In the genomic region with DNA sequence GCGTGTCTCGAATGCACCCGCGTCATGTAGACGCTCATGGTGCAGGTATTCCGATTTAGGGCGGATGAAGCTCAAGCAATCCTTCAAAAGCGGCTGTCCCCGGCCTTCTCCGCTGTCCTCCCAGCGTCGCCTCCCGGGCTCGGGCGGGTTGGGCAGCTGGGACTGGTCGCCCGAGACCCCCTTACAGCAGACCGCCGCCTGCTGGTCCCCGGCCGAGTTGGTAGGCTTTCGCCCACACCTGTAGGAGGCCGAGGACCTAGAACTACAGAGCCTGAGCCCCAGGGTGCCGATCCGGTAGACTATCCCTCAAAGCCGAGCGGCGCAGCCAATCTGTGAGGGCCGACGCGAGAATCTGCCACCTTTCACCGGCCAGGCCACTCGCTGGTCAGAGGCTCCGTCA, we compare ENCODE assay signal across 7 mouse cellular contexts. TPM values are rescaled to one million over a fixed set of nuclear protein-coding genes. Genes with fewer than 3 reads are reported as not detected.
DNase-seq lines count a peak whose midpoint lies in the region; ATAC-seq lines count a peak whose summit lies in the region.

Gene Tuba4a (minus strand): TSS at position 335 of the 400 bp plus-strand sequence.

- peak within 1 kb of the TSS; percentile 29; the same call in 1 of the 2 replicates for H3K9ac ChIP-seq in embryonic facial prominence, embryonic 11.5 days (replicated peaks; ENCODE audit: low read length)
- peak within 1 kb of the TSS; percentile 65 for H3K9ac ChIP-seq in heart, embryonic 11.5 days (ENCODE audit: low read depth, low read length)
- H3K9ac ChIP-seq in stomach, embryonic 15.5 days = peak within 1 kb of the TSS; percentile 35

- H3K4me2 ChIP-seq in embryonic facial prominence, embryonic 11.5 days (ENCODE audit: low read depth, low read length) = peak within 1 kb of the TSS; percentile 81
- H3K4me2 ChIP-seq in heart, embryonic 11.5 days = peak within 1 kb of the TSS; percentile 100
- H3K4me2 ChIP-seq in stomach, embryonic 15.5 days = peak within 1 kb of the TSS; percentile 98

- no peaks in the 10 kb centered on the region for H3K36me3 ChIP-seq in embryonic facial prominence, embryonic 11.5 days (replicated peaks; ENCODE audit: control insufficient read depth, insufficient read depth, low read depth, low read length)
- H3K36me3 ChIP-seq in heart, embryonic 11.5 days (ENCODE audit: control insufficient read depth, insufficient read depth, low read length) = peaks cover 5% of the 10 kb centered on the region; the same call in 1 of the 2 replicates
- H3K36me3 ChIP-seq in stomach, embryonic 15.5 days = 0 out of 2 replicates have a peak, but pooled peaks cover 3% of the 10 kb centered on the region

- under 1% methylated on average over 34 of the region's 34 CpGs for WGBS in embryonic facial prominence, embryonic 11.5 days
- WGBS in heart, embryonic 11.5 days (ENCODE audit: insufficient replicate concordance) = under 1% methylated on average over 34 of the region's 34 CpGs
- WGBS in stomach, embryonic 15.5 days = under 1% methylated on average over 34 of the region's 34 CpGs

- DNase-seq in urinary bladder, adult 2 months (ENCODE audit: low spot score) = no peak
- no peak for DNase-seq in urinary bladder, postnatal 25 days (ENCODE audit: low spot score)
- peak; percentile 43 for DNase-seq in embryonic facial prominence, embryonic 11.5 days (ENCODE audit: low spot score)
- DNase-seq in kidney, postnatal 4 days = peak; percentile 68 to 79
- DNase-seq in lung, postnatal 14 days = peak; percentile 23

- no peak within 1 kb of the TSS for H3K27ac ChIP-seq in embryonic facial prominence, embryonic 11.5 days (replicated peaks; ENCODE audit: low read depth, low read length)
- no peak within 1 kb of the TSS for H3K27ac ChIP-seq in heart, embryonic 11.5 days (ENCODE audit: low read depth, low read length)
- peak within 1 kb of the TSS; percentile 63 for H3K27ac ChIP-seq in stomach, embryonic 15.5 days

- peak within 1 kb of the TSS; percentile 41 for H3K4me3 ChIP-seq in embryonic facial prominence, embryonic 11.5 days (ENCODE audit: low read depth, low read length)
- H3K4me3 ChIP-seq in heart, embryonic 11.5 days (ENCODE audit: low read depth, low read length) = peak within 1 kb of the TSS; percentile 67
- H3K4me3 ChIP-seq in stomach, embryonic 15.5 days (replicated peaks) = peak within 1 kb of the TSS; percentile 56

- H3K4me1 ChIP-seq in embryonic facial prominence, embryonic 11.5 days (ENCODE audit: control insufficient read depth, insufficient read depth, low read length) = peaks cover 3% of the 10 kb centered on the region
- peaks cover 6% of the 10 kb centered on the region; the same call in 1 of the 2 replicates for H3K4me1 ChIP-seq in heart, embryonic 11.5 days (ENCODE audit: control insufficient read depth, insufficient read depth, low read length)
- peaks cover 12% of the 10 kb centered on the region for H3K4me1 ChIP-seq in stomach, embryonic 15.5 days

- H3K27me3 ChIP-seq in embryonic facial prominence, embryonic 11.5 days (ENCODE audit: control insufficient read depth, insufficient read depth, low read length) = peaks cover 34% of the 10 kb centered on the region
- H3K27me3 ChIP-seq in heart, embryonic 11.5 days (ENCODE audit: control insufficient read depth, insufficient read depth, low read length) = peaks cover 54% of the 10 kb centered on the region
- peaks cover 17% of the 10 kb centered on the region for H3K27me3 ChIP-seq in stomach, embryonic 15.5 days (replicated peaks)

- ATAC-seq in embryonic facial prominence, embryonic 11.5 days (replicated peaks; ENCODE audit: insufficient number of reproducible peaks, low FRiP score, low TSS enrichment, low read depth) = peak; percentile 65; the same call in 1 of the 2 replicates
- no peak for ATAC-seq in heart, embryonic 11.5 days (replicated peaks; ENCODE audit: insufficient number of reproducible peaks, low FRiP score, low TSS enrichment)
- ATAC-seq in stomach, embryonic 15.5 days (ENCODE audit: insufficient read depth, low FRiP score, low read depth) = no peak

- no peaks in the 10 kb centered on the region for H3K9me3 ChIP-seq in embryonic facial prominence, embryonic 11.5 days (replicated peaks; ENCODE audit: control insufficient read depth, low read length)
- H3K9me3 ChIP-seq in heart, embryonic 11.5 days (replicated peaks; ENCODE audit: control insufficient read depth, low read length) = no peaks in the 10 kb centered on the region
- H3K9me3 ChIP-seq in stomach, embryonic 15.5 days = no peaks in the 10 kb centered on the region

RNA-seq across cellular contexts. Expression of gene Tuba4a, which starts in this region (rescaled TPM):
- 29.2 and 60.9 TPM in 2 replicates for polyA plus RNA-seq in urinary bladder, adult 2 months (2012; rRNA removed)
- 17.3 and 18.9 TPM in 2 replicates for polyA plus RNA-seq in embryonic facial prominence, embryonic 11.5 days (2014; fragmentation: Nextera tagmentation; extraction: Ambion mirVana)
- 39.2 and 39.8 TPM in 2 replicates for polyA plus RNA-seq in heart, embryonic 11.5 days (2014; fragmentation: Nextera tagmentation; extraction: Ambion mirVana)
- polyA plus RNA-seq in stomach, embryonic 15.5 days (2015; fragmentation: Nextera tagmentation; extraction: Ambion mirVana) = 142 and 145 TPM in 2 replicates

Comparison
In these comparisons a context has a peak if more than half of its experiments do, and no peak if none do; other contexts are left out.
1. DNase-seq: peak in embryonic facial prominence, embryonic 11.5 days (single experiment), kidney, postnatal 4 days (2 of 2) and lung, postnatal 14 days (single experiment); none in urinary bladder, adult 2 months (single experiment) and urinary bladder, postnatal 25 days (single experiment).
2. Peak in every context shown above with its lines, with median percentiles within 50 percentile points of each other: H3K4me2 ChIP-seq, H3K4me3 ChIP-seq and H3K9ac ChIP-seq.